Mouse (Mus musculus): Measurements from ENCODE around the gene Gm6793. TPM values are rescaled to one million over a fixed set of nuclear protein-coding genes. Genes with fewer than 3 reads are reported as not detected.

Gm6793 gene
- 0.21 TPM in 1 of 2 replicates, not detected in the other for polyA plus RNA-seq (2012; rRNA removed)

- Histone ChIP-seq H3K4me1 (ENCODE audit: control insufficient read depth, insufficient read depth, low read length) (peaks cover 5% of the 10 kb centered on the region), H3K4me3 (replicated peaks; ENCODE audit: extremely low read depth, low read depth, low read length) (no peak within 1 kb of the TSS)
- TF ChIP-seq POLR2A (IDR thresholded peaks at IDR 0.05; ENCODE audit: borderline replicate concordance, extremely low read depth, low read depth, low read length) (no peak), CTCF (IDR thresholded peaks at IDR 0.05; ENCODE audit: insufficient read depth, low read length) (no peak)
- no peak for DNase-seq
- 88% methylated on average over 11 of the region's 11 CpGs for WGBS
These were observed at the start of gene Gm6793 for GRCm38 (mm10) chr8:112014936-112015335. Gene Gm6793, minus strand, starts transcription at chr8:112015036.

DNA sequence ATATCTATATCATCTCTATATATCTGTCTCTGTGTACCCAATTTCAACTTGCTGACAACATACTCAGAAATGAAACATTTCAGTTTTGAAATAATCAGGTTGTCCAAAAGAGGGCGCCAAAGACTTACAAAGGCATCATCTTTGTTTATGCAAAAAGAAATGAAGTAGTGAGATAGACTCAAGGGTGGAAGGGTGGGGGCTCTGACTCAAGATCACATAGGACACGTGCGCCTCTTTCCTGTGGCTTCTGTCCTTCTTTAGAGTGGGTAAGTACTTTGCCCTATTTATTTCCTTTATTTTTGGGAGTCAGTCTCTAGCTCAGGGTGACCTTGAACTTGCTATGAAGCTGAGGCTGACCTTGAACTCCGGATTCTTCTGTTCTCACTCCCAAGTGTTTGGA, 46.5 kb upstream of the Gm6793 start:
- TF ChIP-seq CTCF (IDR thresholded peaks at IDR 0.05; ENCODE audit: insufficient read depth, low read length), result peak; percentile 24; the same call in 1 of the 2 replicates
- TF ChIP-seq POLR2A (IDR thresholded peaks at IDR 0.05; ENCODE audit: borderline replicate concordance, extremely low read depth, low read depth, low read length), result no peak
- 29% methylated on average over 4 of the region's 4 CpGs for WGBS
- DNase-seq, result no peak
- H3K4me3 ChIP-seq (replicated peaks; ENCODE audit: extremely low read depth, low read depth, low read length), result no peak overlapping the region
- no peaks in the 10 kb centered on the region for H3K4me1 ChIP-seq (ENCODE audit: control insufficient read depth, insufficient read depth, low read length)

DNA sequence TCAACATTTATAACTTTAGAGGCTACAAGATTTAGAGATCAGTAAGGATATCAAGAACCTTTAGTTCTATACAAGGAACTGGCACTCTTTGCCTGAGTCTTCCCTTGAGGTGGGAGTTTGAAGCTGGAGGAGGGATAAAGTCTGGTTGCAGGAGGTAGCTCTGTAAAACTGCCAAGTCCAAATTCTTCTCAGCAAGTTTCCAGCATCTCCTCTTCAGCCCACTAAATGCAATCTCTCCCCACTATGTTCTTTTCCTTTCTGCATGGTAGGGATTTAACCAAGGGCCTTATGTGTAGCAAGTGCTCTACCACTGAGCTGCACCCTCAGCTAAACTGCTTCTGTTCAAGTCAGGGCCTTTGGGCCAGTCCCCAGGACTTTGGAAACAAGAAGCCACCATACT, 39.6 kb upstream of the Gm6793 start:
- DNase-seq, result no peak
- Histone ChIP-seq H3K4me1 (ENCODE audit: control insufficient read depth, insufficient read depth, low read length) (no peaks in the 10 kb centered on the region), H3K4me3 (replicated peaks; ENCODE audit: extremely low read depth, low read depth, low read length) (no peak overlapping the region)
- TF ChIP-seq POLR2A (IDR thresholded peaks at IDR 0.05; ENCODE audit: borderline replicate concordance, extremely low read depth, low read depth, low read length) (no peak), CTCF (IDR thresholded peaks at IDR 0.05; ENCODE audit: insufficient read depth, low read length) (no peak)

GRCm38 (mm10) chr8:112051537-112051936, 36.7 kb upstream of the Gm6793 start:
- no peak for DNase-seq
- no peaks in the 10 kb centered on the region for H3K4me1 ChIP-seq (ENCODE audit: control insufficient read depth, insufficient read depth, low read length)
- no peak for TF ChIP-seq POLR2A (IDR thresholded peaks at IDR 0.05; ENCODE audit: borderline replicate concordance, extremely low read depth, low read depth, low read length)
- TF ChIP-seq CTCF (IDR thresholded peaks at IDR 0.05; ENCODE audit: insufficient read depth, low read length), result 0 out of 2 replicates have a peak, but pooled peaks have one; percentile 1
- no peak overlapping the region for H3K4me3 ChIP-seq (replicated peaks; ENCODE audit: extremely low read depth, low read depth, low read length)
- 76% methylated on average over 9 of the region's 9 CpGs for WGBS

- DNase-seq, result no peak
- TF ChIP-seq CTCF (IDR thresholded peaks at IDR 0.05; ENCODE audit: insufficient read depth, low read length) (no peak), POLR2A (IDR thresholded peaks at IDR 0.05; ENCODE audit: borderline replicate concordance, extremely low read depth, low read depth, low read length) (no peak)
- 79% methylated on average over 6 of the region's 6 CpGs for WGBS
- Histone ChIP-seq H3K4me1 (ENCODE audit: control insufficient read depth, insufficient read depth, low read length) (no peaks in the 10 kb centered on the region), H3K4me3 (replicated peaks; ENCODE audit: extremely low read depth, low read depth, low read length) (no peak overlapping the region)
These were observed 35.1 kb upstream of the Gm6793 start for GRCm38 (mm10) chr8:112049984-112050383.

- Histone ChIP-seq H3K4me3 (replicated peaks; ENCODE audit: extremely low read depth, low read depth, low read length) (no peak overlapping the region), H3K4me1 (ENCODE audit: control insufficient read depth, insufficient read depth, low read length) (no peaks in the 10 kb centered on the region)
- WGBS, result 70% methylated on average over 6 of the region's 6 CpGs
- no peak for TF ChIP-seq POLR2A (IDR thresholded peaks at IDR 0.05; ENCODE audit: borderline replicate concordance, extremely low read depth, low read depth, low read length)
- no peak for TF ChIP-seq CTCF (IDR thresholded peaks at IDR 0.05; ENCODE audit: insufficient read depth, low read length)
- DNase-seq, result no peak
These were observed 33.5 kb upstream of the Gm6793 start for GRCm38 (mm10) chr8:112048293-112048692.

DNA sequence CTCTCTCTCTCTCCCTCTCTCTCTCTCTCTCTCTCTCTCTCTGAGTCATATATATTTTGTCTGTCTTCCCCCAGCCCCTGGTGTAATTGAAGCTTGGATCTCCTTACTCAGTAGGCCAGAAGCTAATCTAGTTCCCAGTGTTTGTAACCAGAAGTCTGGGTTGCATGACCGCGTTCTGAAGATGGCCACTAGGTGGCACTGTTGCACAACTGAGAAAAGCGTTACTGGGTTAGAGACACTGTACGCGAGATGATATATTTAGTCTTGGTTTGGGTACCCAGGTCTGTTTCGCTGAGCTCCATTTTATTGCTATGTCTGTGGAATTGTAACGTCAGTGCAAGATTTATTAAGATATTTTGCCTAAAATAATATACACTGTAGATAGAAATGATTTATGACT, 31.1 kb upstream of the Gm6793 start:
- peak; percentile 64 for DNase-seq
- WGBS, result 5% methylated on average over 7 of the region's 7 CpGs
- H3K4me1 ChIP-seq (ENCODE audit: control insufficient read depth, insufficient read depth, low read length), result no peaks in the 10 kb centered on the region
- no peak overlapping the region for H3K4me3 ChIP-seq (replicated peaks; ENCODE audit: extremely low read depth, low read depth, low read length)
- TF ChIP-seq CTCF (IDR thresholded peaks at IDR 0.05; ENCODE audit: insufficient read depth, low read length) (peak; percentile 74), POLR2A (IDR thresholded peaks at IDR 0.05; ENCODE audit: borderline replicate concordance, extremely low read depth, low read depth, low read length) (no peak)

- Histone ChIP-seq H3K4me1 (ENCODE audit: control insufficient read depth, insufficient read depth, low read length) (no peaks in the 10 kb centered on the region), H3K4me3 (replicated peaks; ENCODE audit: extremely low read depth, low read depth, low read length) (no peak overlapping the region)
- TF ChIP-seq POLR2A (IDR thresholded peaks at IDR 0.05; ENCODE audit: borderline replicate concordance, extremely low read depth, low read depth, low read length), result no peak
- TF ChIP-seq CTCF (IDR thresholded peaks at IDR 0.05; ENCODE audit: insufficient read depth, low read length), result no peak
- DNase-seq, result no peak
- WGBS, result 76% methylated on average over 5 of the region's 5 CpGs
These were observed 30.3 kb upstream of the Gm6793 start for GRCm38 (mm10) chr8:112045182-112045581.

GRCm38 (mm10) chr8:112037521-112037920, 22.7 kb upstream of the Gm6793 start:
- 72% methylated on average over 18 of the region's 18 CpGs for WGBS
- Histone ChIP-seq H3K4me3 (replicated peaks; ENCODE audit: extremely low read depth, low read depth, low read length) (no peak overlapping the region), H3K4me1 (ENCODE audit: control insufficient read depth, insufficient read depth, low read length) (no peaks in the 10 kb centered on the region)
- no peak for DNase-seq
- TF ChIP-seq CTCF (IDR thresholded peaks at IDR 0.05; ENCODE audit: insufficient read depth, low read length), result no peak
- TF ChIP-seq POLR2A (IDR thresholded peaks at IDR 0.05; ENCODE audit: borderline replicate concordance, extremely low read depth, low read depth, low read length), result no peak

DNA sequence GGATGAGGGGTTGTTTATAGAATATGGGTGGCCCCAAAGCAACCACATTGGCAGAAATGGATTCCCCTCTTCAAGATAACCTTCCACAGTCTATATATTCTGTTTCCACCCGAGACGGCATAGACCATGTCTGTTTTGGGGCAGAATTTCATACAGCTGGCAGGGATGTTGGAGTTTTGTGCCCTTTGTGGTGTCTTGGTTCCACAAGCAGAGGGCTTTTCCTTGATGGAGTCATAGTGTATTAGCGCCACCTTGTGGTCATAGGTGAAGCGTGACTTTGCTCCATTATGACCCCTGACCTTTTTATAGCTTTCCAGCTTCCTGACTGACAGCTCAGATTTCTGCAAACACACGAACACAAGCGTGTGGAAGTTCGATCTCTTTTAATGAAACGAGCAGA, 19.8 kb upstream of the Gm6793 start:
- WGBS, result 11% methylated on average over 8 of the region's 8 CpGs
- Histone ChIP-seq H3K4me1 (ENCODE audit: control insufficient read depth, insufficient read depth, low read length) (no peaks in the 10 kb centered on the region), H3K4me3 (replicated peaks; ENCODE audit: extremely low read depth, low read depth, low read length) (no peak overlapping the region)
- no peak for TF ChIP-seq POLR2A (IDR thresholded peaks at IDR 0.05; ENCODE audit: borderline replicate concordance, extremely low read depth, low read depth, low read length)
- peak; percentile 42; the same call in 1 of the 2 replicates for TF ChIP-seq CTCF (IDR thresholded peaks at IDR 0.05; ENCODE audit: insufficient read depth, low read length)
- peak; percentile 9 for DNase-seq

All from lung, adult 2 months (tissue).